Mouse (Mus musculus): ENCODE data around the gene Ppdpf.

Ppdpf gene

GRCm38 (mm10) chr2:181187121-181188000 is at the start of gene Ppdpf:
Gene Ppdpf, plus strand, starts transcription at chr2:181187247.
- DNase-seq, result peak; percentile 80 to 84

GRCm38 (mm10) chr2:181139641-181140193 is 47.3 kb upstream of the Ppdpf start:
- DNase-seq, result peak; percentile 78 to 85

DNA sequence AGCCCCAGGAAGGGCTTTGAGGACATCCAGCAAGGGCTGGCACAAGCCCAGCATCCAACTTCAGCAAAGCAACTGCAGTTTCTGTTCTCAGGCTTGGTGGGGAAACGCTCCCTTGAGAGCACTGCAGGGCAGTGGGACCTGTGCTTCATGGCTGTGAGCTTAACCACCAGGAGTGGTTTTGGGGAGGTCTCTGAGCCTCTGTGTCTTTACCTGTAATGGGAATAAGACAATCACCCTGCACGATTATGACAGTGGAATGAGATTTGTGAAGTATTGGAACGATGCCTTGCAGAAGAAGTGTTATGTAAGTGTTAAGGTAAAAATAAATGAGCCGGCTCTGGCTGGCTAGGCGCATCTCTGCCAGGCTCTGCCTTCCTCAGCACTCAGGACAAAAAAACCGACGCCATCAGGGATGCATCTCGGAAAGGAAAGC is 44.3 kb upstream of the Ppdpf start:
- peak; percentile 49 to 52 for DNase-seq

DNA sequence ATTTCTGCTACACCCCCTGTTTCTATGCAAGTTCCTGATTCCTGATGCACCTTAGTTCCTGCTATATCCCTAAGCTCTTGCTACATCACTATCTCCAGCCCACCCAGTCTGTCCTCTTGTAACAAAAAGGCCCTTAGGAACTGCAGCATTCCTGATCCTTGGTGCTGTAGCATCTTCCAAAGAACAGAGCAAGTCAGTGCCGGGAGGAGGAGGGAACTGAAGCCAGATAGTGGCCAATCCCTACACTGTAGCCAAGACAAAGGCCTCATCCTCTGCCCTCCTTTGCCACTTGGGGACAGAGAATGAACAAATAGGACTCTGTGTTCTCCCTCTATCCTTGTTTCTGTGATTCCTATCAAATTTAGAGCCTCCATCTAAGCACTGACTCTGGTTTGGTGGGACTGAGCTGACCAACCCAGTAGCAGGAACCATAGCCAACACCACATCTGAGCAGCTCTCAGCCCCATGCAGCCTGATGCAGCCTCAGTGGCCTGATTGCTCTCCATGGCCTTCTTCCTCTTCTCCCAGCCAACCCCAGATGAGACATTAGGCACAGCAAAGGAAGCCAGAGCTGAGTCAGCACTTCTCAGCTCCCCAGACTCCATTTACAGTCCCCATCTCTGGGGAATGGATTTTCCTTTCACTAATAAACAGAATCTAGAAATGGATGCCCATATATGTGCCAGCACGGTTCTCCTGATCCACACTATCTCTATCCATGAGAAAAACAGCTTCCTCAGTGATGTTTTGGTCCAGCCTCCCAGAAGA is 43.4 kb upstream of the Ppdpf start:
- no peak for DNase-seq

DNA sequence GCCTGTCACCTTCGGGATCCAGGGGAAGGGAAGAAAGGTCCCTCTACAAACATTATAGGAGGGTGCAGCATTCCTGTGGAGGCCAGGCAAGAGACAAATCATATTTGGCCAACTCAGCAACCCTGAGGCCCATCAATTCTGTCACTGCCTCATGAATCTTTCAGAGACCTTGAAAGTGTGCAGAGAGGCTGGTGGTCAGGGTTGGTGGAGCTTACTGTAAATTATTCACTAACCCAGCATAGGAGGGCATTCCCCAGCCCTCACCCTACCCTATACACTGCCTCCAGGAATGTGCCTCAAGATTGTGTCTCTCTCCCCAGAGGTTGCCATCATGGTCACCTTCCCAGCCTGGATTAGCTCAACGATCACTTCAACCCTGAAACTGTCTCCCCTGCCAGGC is 42.4 kb upstream of the Ppdpf start:
- DNase-seq, result no peak

DNA sequence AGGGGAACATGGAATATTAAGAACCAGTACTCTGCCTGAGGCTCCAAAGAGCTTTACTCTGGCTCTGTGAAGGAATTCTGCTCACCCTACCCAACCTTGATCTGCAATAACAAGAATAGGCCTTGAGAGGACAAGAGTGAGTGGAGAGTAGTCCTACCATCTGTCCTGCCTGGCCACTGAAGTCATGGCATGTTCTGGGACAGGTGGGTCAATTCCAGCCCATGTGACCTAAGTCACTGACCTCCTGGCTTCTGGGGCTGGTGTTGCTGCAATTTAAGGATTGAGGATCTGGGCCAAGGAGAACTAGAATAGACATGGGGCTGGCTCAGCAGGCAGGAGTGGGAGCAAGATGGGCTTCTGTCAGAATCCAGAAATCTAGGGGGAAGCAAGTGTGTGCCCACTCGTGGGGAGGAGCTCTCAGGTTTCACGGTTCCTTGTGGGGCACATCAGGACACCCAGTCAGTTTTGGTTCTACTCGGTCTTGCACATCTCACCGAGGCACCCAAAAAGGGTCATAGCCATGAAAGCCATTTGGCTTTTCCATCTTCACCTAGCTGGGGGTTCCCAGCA is 40.0 kb upstream of the Ppdpf start:
- no peak for DNase-seq

GRCm38 (mm10) chr2:181147546-181148317 is 39.3 kb upstream of the Ppdpf start:
- DNase-seq, result peak in 1 of 2 experiments; percentile 59

- peak; percentile 63 for DNase-seq
Measured at GRCm38 (mm10) chr2:181148318-181148955, 38.6 kb upstream of the Ppdpf start.

DNA sequence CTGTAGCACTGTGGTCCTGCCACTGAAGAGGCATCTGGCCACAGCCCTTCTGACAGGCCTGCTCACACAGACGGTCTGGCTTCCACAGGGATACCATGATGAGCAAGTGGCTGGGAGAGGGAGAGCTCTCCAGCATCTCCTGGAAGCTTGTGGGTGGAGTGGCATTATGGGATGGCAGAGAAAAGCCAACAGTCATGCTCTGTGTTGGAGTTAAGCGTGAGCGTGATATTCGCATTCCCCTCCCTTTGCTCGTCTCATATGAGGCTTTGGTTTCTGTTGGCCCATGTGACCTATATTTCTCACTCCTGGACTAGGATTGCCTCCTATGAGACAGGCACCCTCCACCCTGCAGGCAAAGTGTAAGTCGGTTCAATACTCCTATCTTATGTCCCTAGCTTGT is 36.8 kb upstream of the Ppdpf start:
- DNase-seq, result peak in 1 of 2 experiments; percentile 7

GRCm38 (mm10) chr2:181152701-181153100 is 34.3 kb upstream of the Ppdpf start:
- peak in 1 of 2 experiments; percentile 37 for DNase-seq

GRCm38 (mm10) chr2:181153131-181153530 is 33.9 kb upstream of the Ppdpf start:
- DNase-seq, result peak in 1 of 2 experiments; percentile 9

GRCm38 (mm10) chr2:181153837-181154236 is 33.2 kb upstream of the Ppdpf start:
- DNase-seq, result peak; percentile 65 to 70

DNA sequence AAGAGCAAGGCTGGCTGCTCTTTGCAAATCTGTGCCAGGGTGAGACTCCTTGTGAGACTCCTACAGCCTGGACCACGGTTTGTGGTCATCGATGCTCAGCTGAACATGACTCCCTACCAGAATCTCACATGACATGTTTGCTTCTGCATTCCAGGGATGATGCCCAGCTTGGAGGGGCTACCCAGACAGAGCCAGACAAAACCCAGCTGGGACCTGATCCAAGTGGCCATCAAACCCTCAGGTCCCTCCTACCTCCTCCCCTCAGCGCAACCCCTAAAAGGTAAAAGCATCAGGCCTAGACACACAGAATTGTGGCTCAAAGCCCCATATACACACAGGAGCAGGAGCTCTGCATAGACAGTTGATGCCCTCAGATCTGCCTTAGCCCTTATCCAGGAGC is 32.7 kb upstream of the Ppdpf start:
- DNase-seq, result peak in 1 of 2 experiments; percentile 9

DNA sequence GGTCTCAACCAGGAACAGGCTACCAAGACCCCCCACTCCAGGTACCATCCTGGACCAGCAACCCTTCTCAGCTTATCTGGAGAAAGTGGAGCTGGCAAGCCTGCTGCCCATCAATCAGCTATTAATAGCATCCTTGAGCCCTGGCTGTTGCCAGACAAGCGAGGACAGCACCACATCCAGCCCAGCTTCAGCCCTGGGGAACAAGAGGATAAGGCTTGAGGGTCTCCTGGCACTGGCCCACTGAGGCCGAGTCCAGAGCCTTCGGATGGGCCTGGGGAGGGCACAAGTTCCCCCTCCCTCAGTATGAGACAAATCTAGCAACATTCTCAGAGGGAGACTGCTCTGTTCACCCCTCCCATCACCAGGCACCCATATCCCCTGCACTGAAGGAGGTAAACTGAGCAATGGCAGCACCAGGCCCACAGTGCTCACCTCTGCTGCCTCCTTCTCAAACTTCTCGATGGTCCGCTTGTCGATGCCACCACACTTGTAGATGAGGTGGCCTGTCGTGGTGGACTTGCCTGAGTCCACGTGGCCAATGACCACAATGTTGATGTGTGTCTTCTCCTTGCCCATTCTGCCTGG is 32.1 kb upstream of the Ppdpf start:
- peak in 1 of 2 experiments; percentile 26 for DNase-seq

GRCm38 (mm10) chr2:181155801-181156200 is 31.2 kb upstream of the Ppdpf start:
- DNase-seq, result peak; percentile 75 to 78

GRCm38 (mm10) chr2:181156248-181157121 is 30.6 kb upstream of the Ppdpf start, which contains the start of gene Eef1a2:
Gene Eef1a2, minus strand, starts transcription at chr2:181157014.
- DNase-seq, result peak; percentile 87

DNA sequence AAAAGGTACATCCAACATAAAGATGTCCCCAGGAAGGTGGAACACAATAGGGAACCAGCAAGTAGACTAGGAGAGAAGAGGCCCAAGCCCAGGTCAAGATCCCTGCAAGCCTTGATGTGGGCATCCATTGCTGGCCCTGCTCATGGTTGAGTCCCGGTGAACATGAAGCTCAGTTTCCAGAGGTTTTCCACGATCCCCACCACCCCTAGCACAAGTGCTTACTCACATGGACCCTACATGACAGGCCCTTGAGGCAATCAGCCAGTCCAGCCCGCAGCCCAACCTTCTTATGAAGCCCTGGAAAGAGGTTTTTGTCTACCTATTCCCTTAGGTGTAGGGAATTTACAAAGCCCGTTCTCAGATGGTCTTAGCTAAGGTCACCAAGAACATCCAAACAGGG is 29.9 kb upstream of the Ppdpf start:
- DNase-seq, result peak in 1 of 2 experiments; percentile 36

DNA sequence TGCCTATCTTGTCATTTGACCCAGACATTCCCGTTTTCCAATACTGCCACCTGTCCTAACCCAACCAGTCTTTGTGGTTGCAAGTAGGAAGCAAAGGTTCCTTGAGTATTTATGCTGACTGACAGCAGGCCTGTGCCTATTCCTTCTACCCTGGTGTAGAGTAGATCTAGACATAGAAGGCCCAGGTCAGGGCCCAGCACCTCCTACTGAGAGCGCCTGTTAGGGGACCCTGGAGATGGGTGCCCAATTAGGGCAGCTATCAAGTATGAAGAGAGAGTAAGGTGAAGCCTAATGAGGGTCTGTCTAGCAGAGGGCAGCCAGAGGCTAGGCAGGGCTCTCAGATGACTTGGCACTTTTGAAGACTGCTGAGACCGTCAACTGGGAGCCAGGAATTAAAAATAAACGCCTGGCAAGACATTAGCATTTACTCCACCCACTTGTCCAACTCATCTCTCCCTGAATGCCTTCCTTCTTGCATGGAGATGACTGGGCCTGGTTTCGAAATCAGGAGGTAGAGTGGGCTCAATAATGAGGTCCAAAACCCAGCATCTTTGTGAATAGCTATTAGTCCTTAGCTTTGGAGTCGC is 29.2 kb upstream of the Ppdpf start:
- DNase-seq, result peak; percentile 24 to 32

DNA sequence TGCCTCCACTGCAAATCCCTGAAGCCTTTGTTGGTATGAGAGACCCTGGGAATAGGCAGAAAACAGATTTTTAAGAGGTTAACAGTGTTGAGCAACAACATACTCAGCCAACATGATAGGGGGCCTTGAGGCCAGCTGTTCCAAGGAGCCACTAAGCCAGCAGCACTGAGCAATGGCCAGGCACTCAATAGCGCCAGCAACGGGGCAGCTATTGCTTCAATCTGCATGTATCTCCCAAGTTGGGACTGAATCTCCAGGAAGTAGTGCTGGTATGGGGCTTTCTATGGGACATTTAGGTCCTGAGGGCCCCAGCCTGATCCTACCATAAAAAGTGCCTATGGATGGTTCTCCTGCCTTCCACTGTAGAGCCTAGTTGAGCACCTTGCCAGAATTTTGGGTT is 28.6 kb upstream of the Ppdpf start:
- DNase-seq, result no peak

DNA sequence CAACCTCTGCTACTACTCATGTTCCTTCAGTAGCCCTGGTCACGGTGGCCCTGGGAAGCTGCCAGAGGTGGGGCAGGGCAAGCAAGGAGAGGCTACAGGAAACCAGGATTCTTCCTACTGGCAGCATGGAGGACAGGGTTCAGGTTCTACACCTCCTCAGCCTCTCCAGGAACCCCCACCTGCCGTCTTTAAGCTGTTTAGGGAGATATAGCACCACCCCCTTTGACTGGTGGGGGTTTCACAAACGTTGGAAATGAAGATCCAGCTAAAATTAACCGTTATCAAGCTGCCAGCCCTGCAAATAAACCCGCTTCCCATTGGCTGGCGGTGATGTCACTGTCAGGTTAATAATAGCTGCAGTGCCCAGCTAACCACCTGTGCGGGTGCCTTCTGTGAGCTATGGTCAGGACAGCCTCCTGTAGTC is 27.9 kb upstream of the Ppdpf start:
- peak; percentile 87 to 92 for DNase-seq

Data from cerebellum, postnatal 36 days (tissue).